1 mouse cellular context compared by ENCODE assay signal in the genomic region with DNA sequence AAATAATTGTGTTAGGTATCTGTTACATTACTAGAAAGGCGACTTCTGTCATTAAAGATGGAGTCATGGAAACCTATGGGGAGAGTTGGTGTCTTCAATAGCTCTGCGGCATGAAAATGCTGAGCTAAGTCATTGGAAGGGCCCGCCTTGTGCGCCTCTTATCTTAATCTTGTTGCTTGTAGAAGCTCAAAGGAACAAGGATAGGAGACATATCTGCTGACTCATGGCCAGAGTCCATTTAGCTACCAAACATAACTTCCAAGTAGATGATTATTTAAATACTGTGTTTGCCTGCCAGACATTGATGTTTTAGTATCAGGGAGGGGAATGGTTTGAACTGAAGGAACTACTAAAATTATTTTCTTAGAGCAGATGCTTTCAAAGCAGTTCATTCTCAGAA.
TF ChIP-seq lines count a peak whose summit lies in the region.

No protein-coding gene starts in this region.

TF ChIP-seq in MEL, 35 proteins besides CTCF, POLR2A, EP300 and RAD21 (continued from another document):
- TF ChIP-seq ETS1 (IDR thresholded peaks at IDR 0.05; ENCODE audit: low read depth, low read length) (peak; percentile 69; the same call in 1 of the 2 replicates), POLR2AphosphoS5 (IDR thresholded peaks at IDR 0.05; ENCODE audit: borderline replicate concordance, low read depth, low read length) (no peak), MEF2A (IDR thresholded peaks at IDR 0.05; ENCODE audit: extremely low read depth, insufficient replicate concordance, low read depth, low read length, poor library complexity, severe bottlenecking) (no peak), E2F4 (IDR thresholded peaks at IDR 0.05; ENCODE audit: borderline replicate concordance, low read depth, low read length) (no peak), GATA1 (IDR thresholded peaks at IDR 0.05; ENCODE audit: low read depth, low read length) (peak; percentile 69), CHD1 (IDR thresholded peaks at IDR 0.05; ENCODE audit: low read depth, low read length) (no peak), ZKSCAN1 (IDR thresholded peaks at IDR 0.05; ENCODE audit: low read depth, low read length) (no peak), GABPA (IDR thresholded peaks at IDR 0.05; ENCODE audit: low read depth, low read length) (peak; percentile 65), MXI1 (IDR thresholded peaks at IDR 0.05; ENCODE audit: low read depth, low read length) (0 out of 2 replicates have a peak, but pooled peaks have one; percentile 35), MAFK (IDR thresholded peaks at IDR 0.05; ENCODE audit: borderline replicate concordance, low read depth, low read length) (peak; percentile 92), POLR2AphosphoS2 (IDR thresholded peaks at IDR 0.05; ENCODE audit: low read length) (no peak), BHLHE40 (IDR thresholded peaks at IDR 0.05; ENCODE audit: borderline replicate concordance, low read depth, low read length) (no peak), ZMIZ1 (IDR thresholded peaks at IDR 0.05; ENCODE audit: low read depth, low read length) (no peak), MYB (IDR thresholded peaks at IDR 0.05; ENCODE audit: low read depth, low read length) (no peak), NRF1 (IDR thresholded peaks at IDR 0.05; ENCODE audit: insufficient read depth, low read depth, low read length, poor library complexity, severe bottlenecking) (no peak), KAT2A (conservative IDR thresholded peaks at IDR 0.05; ENCODE audit: low read depth, low read length) (no peak), USF1 (IDR thresholded peaks at IDR 0.05; ENCODE audit: low read depth, low read length) (no peak)
